Mouse (Mus musculus) spleen, adult 2 months (tissue): ENCODE results near the gene P2ry14. TPM values are rescaled to one million over a fixed set of nuclear protein-coding genes. Genes with fewer than 3 reads are reported as not detected.

Source experiments
- DNase-seq, 2 experiments: peaks; one replicate each; pipeline versions ENCODE4 v3.0.0 to v3.0.0-alpha.2; 2012 to 2021; ENCODE audit warnings: low spot score in 2 of 2, low read depth in 1 of 2
- H3K27ac ChIP-seq: fragments of 200-500 bp; 2 replicates; pipeline ENCODE4 v1.5.1; 2012; ENCODE audit warnings: low read length, inconsistent platforms; ENCODE audit not compliant: insufficient read depth
- H3K27me3 ChIP-seq: fragments of 200-500 bp; 2 replicates; pipeline ENCODE4 v1.6.1; 2012; ENCODE audit warnings: mild to moderate bottlenecking, moderate library complexity, low read length, inconsistent platforms; ENCODE audit not compliant: control insufficient read depth, insufficient read depth
- H3K36me3 ChIP-seq: fragments of 200-500 bp; 2 replicates; pipeline ENCODE4 v1.6.1; 2012; ENCODE audit warnings: mild to moderate bottlenecking, low read length, inconsistent platforms; ENCODE audit not compliant: control insufficient read depth, insufficient read depth
- H3K4me1 ChIP-seq: fragments of 200-500 bp; 2 replicates; pipeline ENCODE4 v1.6.1; 2011; ENCODE audit warnings: inconsistent platforms; ENCODE audit not compliant: control insufficient read depth, insufficient read depth, insufficient read length
- H3K4me3 ChIP-seq: fragments of 200-500 bp; 2 replicates; pipeline ENCODE4 v1.5.1; 2011; ENCODE audit warnings: mild to moderate bottlenecking, inconsistent platforms; ENCODE audit not compliant: insufficient read depth, insufficient read length; ENCODE audit errors: extremely low read depth
- CTCF ChIP-seq: fragments of 200-500 bp; IDR thresholded peaks from 2 replicates; pipeline ENCODE4 v1.5.1; 2011; ENCODE audit warnings: mild to moderate bottlenecking, inconsistent platforms; ENCODE audit not compliant: insufficient read depth, insufficient read length, insufficient replicate concordance; ENCODE audit errors: extremely low read depth
- POLR2A ChIP-seq: fragments of 200-500 bp; IDR thresholded peaks from 2 replicates; pipeline ENCODE4 v1.6.1; 2011; ENCODE audit warnings: low read depth, low read length, inconsistent platforms
- WGBS: fragments of 180-500 bp; shearing (Covaris S2); methylation state at CpG from one replicate; pipeline ENCODE4 v1.1.7; 2018; 5-methylcytosine and 5-hydroxymethylcytosine counted together
- polyA plus RNA-seq: library from polyadenylated mRNA; depleted of rRNA; stranded (reverse); fragments of >200 nt; gene quantifications from 2 replicates; pipeline ENCODE4 v1.2.3, GENCODE M21; 2012

The P2ry14 gene
- polyA plus RNA-seq, 1 experiment = 9.5 TPM

DNA sequence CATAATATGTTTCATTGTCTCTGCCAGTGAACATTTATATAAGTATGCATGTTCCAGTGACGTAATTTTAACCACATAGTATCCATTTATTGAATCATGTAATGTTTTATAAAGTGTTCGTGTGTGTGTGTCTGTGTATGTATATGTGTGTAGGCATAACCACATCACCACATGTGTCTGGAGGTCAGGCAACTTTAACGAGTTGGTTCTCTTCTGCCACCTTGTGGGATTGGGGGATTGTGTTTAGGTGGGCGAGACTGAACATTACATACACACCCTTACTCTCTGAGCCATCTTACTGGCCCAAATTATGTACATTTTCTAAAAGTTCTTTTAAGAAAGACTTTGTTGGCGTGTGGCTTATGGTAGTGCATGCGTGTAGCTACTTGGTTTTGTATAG is 15.1 kb upstream of the P2ry14 start:
- no peaks in the 10 kb centered on the region for H3K27me3 ChIP-seq
- no peak overlapping the region for H3K4me3 ChIP-seq
- no peak for TF ChIP-seq CTCF
- no peak for TF ChIP-seq POLR2A
- no peak for DNase-seq
- WGBS = 66% methylated on average over 6 of the region's 6 CpGs
- H3K36me3 ChIP-seq = no peaks in the 10 kb centered on the region
- H3K4me1 ChIP-seq = no peaks in the 10 kb centered on the region
- H3K27ac ChIP-seq = no peak overlapping the region

DNA sequence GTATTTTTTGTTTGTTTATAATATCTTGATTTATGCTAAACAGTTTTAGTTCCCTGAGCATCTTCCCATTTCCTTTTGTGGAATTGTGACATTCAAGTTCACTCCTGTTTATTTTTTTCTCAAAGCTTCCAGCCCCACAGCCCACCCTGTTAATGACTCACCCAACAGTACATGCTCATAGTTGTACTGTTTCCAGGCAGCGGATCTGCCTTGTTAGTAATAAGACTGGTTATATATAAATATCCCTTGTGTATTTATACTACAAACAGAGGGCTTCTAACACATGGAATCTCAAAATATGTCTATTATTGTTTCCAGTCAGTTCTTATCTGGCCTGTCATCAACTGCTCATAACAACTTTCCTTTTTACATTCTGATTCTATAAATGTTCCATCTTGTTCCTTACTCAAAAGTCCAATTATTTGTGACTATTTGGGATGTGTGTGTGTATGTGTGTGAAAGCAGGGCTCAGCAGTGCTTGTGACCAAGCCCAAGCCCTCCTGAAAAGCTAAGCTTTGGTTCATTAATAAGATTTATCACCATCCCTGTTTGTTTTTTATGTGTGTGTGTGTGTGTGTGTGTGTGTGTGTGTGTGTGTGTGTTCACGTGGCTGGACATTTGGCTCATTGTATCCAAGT is 14.1 kb upstream of the P2ry14 start:
- TF ChIP-seq CTCF (no peak), POLR2A (no peak)
- Histone ChIP-seq H3K36me3 (no peaks in the 10 kb centered on the region), H3K4me1 (no peaks in the 10 kb centered on the region), H3K27me3 (no peaks in the 10 kb centered on the region), H3K4me3 (no peak overlapping the region), H3K27ac (no peak overlapping the region)
- WGBS = 94% methylated on average over 2 of the region's 2 CpGs
- DNase-seq = no peak

DNA sequence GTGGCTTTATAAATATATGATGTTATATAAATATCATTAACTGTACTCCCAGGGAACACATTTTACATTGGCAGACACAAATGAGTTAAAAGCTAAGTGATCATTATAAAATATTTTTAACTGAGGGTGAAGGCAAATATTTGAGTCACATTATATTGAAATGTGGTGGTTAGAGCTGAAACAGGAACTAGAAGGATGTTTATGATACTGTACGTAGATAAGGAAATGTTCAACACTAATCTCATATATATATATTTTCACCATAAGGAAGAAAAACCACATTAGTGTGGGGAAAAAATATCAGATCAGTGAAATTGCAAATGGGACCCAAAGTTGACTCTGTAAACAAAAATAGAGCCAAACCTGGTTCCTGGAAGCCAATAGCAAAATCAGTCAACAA is 7.0 kb upstream of the P2ry14 start:
- no peak overlapping the region for H3K27ac ChIP-seq
- H3K27me3 ChIP-seq = no peaks in the 10 kb centered on the region
- TF ChIP-seq CTCF = no peak
- no peak for TF ChIP-seq POLR2A
- peaks cover 6% of the 10 kb centered on the region for H3K4me1 ChIP-seq
- DNase-seq = no peak
- no peaks in the 10 kb centered on the region for H3K36me3 ChIP-seq
- no peak overlapping the region for H3K4me3 ChIP-seq
- 20% methylated on average over 1 of the region's 1 CpGs for WGBS

DNA sequence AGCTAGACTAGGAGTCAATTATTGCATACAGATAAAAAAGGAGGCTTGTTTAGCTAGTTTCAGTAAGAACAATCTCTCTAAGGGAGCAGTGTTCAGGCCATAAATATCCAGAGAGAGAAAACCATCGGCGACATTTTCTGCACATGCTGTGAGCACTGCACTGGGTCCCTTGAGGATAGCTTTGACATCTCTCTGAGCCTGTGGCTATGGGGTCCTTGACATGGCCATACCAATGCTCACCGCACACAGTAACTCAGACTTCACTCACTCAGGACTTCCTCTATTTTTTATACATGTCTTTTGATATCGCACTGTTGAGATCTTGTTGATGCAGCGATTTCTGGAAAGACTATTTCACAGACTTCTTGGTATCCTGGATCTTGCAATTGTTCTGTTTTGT is 3.6 kb upstream of the P2ry14 start:
- Histone ChIP-seq H3K27me3 (no peaks in the 10 kb centered on the region), H3K4me3 (no peak overlapping the region), H3K4me1 (peaks cover 10% of the 10 kb centered on the region), H3K27ac (no peak overlapping the region), H3K36me3 (no peaks in the 10 kb centered on the region)
- no peak for DNase-seq
- 45% methylated on average over 5 of the region's 5 CpGs for WGBS
- TF ChIP-seq CTCF = no peak
- TF ChIP-seq POLR2A = no peak

DNA sequence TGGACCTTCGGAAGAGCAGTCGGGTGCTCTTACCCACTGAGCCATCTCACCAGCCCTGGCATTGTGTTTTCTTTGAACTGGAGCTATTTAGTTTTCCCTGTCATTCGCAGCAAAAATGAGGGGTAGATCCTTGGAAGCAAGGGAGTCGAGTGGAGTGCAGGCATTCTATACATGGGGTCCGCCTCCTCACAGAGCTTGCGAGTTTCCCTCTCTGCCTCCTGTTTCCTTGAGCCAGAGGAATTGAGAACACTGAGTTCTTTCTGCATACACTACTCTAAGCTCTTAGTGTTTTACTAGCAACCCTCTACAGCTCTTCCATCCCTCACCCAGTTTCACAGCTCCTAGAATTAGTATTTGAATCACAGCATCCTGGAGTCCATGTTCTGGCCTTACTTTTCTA is 2.0 kb upstream of the P2ry14 start:
- no peak for DNase-seq
- Histone ChIP-seq H3K27me3 (no peaks in the 10 kb centered on the region), H3K36me3 (no peaks in the 10 kb centered on the region), H3K4me3 (no peak overlapping the region), H3K4me1 (peaks cover 8% of the 10 kb centered on the region), H3K27ac (no peak overlapping the region)
- 91% methylated on average over 6 of the region's 6 CpGs for WGBS
- TF ChIP-seq POLR2A (no peak), CTCF (no peak)

DNA sequence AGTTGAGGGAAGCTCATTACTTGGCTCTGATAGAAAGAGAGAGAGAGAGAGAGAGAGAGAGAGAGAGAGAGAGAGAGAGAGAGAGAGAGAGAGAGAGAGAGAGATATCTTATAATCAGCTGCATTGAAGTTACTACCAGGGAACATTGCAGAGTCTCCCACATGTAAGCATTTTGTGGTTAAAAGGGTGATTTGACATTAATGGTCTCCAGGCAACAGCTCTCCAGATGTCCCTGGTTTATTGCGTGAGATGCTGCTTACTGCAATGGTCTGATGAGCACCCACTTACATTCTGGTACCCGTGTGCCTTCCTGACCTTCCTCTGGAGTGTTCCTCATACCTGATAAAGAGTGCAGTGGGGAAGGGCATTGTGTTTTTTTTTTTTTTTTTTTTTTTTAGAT is 1.5 kb upstream of the P2ry14 start:
- Histone ChIP-seq H3K4me3 (no peak overlapping the region), H3K36me3 (no peaks in the 10 kb centered on the region), H3K4me1 (peaks cover 7% of the 10 kb centered on the region), H3K27me3 (no peaks in the 10 kb centered on the region), H3K27ac (no peak overlapping the region)
- no peak for TF ChIP-seq CTCF
- no peak for TF ChIP-seq POLR2A
- no peak for DNase-seq
- 25% methylated on average over 2 of the region's 2 CpGs for WGBS

DNA sequence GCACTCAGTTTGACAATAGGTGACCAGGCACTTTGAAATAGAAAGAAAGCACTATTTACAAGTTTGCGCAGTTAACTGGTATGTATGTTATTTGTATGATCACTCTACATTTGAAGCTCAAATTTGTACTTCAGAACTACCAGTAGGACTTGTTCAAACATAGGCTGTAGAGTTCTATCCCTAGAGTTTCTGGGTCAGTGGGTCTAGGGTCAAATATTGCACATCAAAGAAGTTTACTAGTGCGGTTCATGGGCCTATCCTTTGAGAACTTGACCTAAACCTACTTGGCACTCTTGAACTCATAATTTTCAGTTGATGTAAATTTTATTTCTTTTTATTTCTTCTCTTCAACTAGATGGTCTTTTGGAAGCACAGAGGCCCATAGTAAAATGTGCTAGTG is 2.8 kb downstream of the P2ry14 start:
- TF ChIP-seq POLR2A (no peak), CTCF (no peak)
- no peak overlapping the region for H3K4me3 ChIP-seq
- no peak overlapping the region for H3K27ac ChIP-seq
- DNase-seq = no peak
- H3K36me3 ChIP-seq = no peaks in the 10 kb centered on the region
- WGBS = 97% methylated on average over 2 of the region's 2 CpGs
- H3K4me1 ChIP-seq = 0 out of 2 replicates have a peak, but pooled peaks cover 4% of the 10 kb centered on the region
- H3K27me3 ChIP-seq = no peaks in the 10 kb centered on the region
